Mouse (Mus musculus): ENCODE measurements around the gene Dnah2. TPM values are rescaled to one million over a fixed set of nuclear protein-coding genes. Genes with fewer than 3 reads are reported as not detected.

Gene Dnah2
- total and polyA plus RNA-seq, 3 experiments: under 0.01 to 0.03 TPM; not detected in 1

DNA sequence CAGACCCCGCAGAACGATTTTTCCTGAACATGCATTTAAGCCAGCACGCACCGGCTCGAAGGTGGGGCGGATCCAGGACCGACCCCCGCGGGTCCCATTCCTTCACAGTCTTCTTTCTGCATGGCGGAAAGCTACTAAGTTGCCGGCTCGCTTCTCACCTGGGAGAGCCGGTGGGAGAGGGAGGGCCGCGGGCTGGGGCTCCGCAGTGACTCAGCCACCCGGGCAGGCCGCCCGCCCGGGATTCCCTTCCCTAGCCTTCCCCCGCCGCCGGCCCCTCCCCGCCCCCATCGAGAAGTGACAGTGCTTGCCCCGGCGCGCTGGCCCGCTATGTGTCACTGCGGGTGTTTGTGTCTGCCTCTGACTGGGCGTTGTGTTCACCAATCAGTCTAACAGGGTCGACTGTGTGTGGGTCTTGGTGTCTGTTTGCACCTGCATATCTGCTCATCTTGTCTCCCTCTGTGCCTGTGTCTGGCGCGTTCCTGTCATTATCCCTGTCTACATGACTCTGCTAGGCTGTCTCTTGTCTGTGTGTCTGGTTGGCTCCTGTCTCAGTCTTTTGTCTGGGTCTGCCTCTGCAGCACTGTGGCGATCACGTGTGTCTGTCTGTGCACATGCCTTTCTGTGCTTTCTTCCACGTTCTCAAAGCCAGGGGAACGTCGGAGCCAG, 137.2 kb downstream of the Dnah2 start:
- no peak; the same call in 1 of the 2 replicates for TF ChIP-seq ZMIZ1 (IDR thresholded peaks at IDR 0.05; ENCODE audit: low read depth, low read length)
- TF ChIP-seq IRF4 (IDR thresholded peaks at IDR 0.05; ENCODE audit: low read depth, low read length): peak; percentile 37; the same call in 1 of the 2 replicates
- no peak for TF ChIP-seq HCFC1 (IDR thresholded peaks at IDR 0.05; ENCODE audit: low read depth, low read length)
- TF ChIP-seq EP300 (IDR thresholded peaks at IDR 0.05; ENCODE audit: low read length): no peak
- peak; percentile 45 for TF ChIP-seq USF1 (IDR thresholded peaks at IDR 0.05; ENCODE audit: low read depth, low read length)
- no peak for TF ChIP-seq JUN (IDR thresholded peaks at IDR 0.05; ENCODE audit: insufficient read depth, low read depth, low read length)
- no peak for TF ChIP-seq GABPA (IDR thresholded peaks at IDR 0.05; ENCODE audit: insufficient replicate concordance, low read depth, low read length)
- TF ChIP-seq SIN3A (IDR thresholded peaks at IDR 0.05; ENCODE audit: low read length): peak; percentile 72; the same call in 1 of the 2 replicates
- TF ChIP-seq TBP (conservative IDR thresholded peaks at IDR 0.05; ENCODE audit: low read depth, low read length): no peak
- no peak for TF ChIP-seq MAZ (IDR thresholded peaks at IDR 0.05; ENCODE audit: low read depth, low read length)
- TF ChIP-seq KAT2A (IDR thresholded peaks at IDR 0.05; ENCODE audit: insufficient replicate concordance, low read length): 0 out of 2 replicates have a peak, but pooled peaks have one; percentile 20
- no peak for TF ChIP-seq E2F4 (IDR thresholded peaks at IDR 0.05; ENCODE audit: insufficient replicate concordance, low read depth, low read length)
- no peak for TF ChIP-seq PAX5 (IDR thresholded peaks at IDR 0.05; ENCODE audit: low read length)
- no peak for TF ChIP-seq POLR2AphosphoS2 (IDR thresholded peaks at IDR 0.05; ENCODE audit: low read depth, low read length)
- peak; percentile 78 for TF ChIP-seq CHD2 (IDR thresholded peaks at IDR 0.05; ENCODE audit: low read length)
- 0 out of 2 replicates have a peak, but pooled peaks have one; percentile 39 for TF ChIP-seq MYC (IDR thresholded peaks at IDR 0.05; ENCODE audit: low read depth, low read length)
- TF ChIP-seq ZKSCAN1 (IDR thresholded peaks at IDR 0.05; ENCODE audit: borderline replicate concordance, low read depth, low read length): no peak
- TF ChIP-seq MAFK (IDR thresholded peaks at IDR 0.05; ENCODE audit: insufficient replicate concordance, low read length): no peak
- no peak; the same call in 1 of the 2 replicates for TF ChIP-seq RAD21 (IDR thresholded peaks at IDR 0.05; ENCODE audit: low read depth, low read length)
- no peak; the same call in 1 of the 2 replicates for TF ChIP-seq NELFE (IDR thresholded peaks at IDR 0.05; ENCODE audit: low read depth, low read length)
- peak; percentile 78; the same call in 1 of the 2 replicates for TF ChIP-seq RCOR1 (conservative IDR thresholded peaks at IDR 0.05; ENCODE audit: low read depth, low read length)
- peak in 1 of 2 experiments; percentile 2; a peak in 1 of 4 replicates for TF ChIP-seq CTCF (conservative IDR thresholded peaks at IDR 0.05 in 1 of 2, IDR thresholded peaks at IDR 0.05 in 1 of 2; ENCODE audit: low read depth in 2 of 2, low read length in 2 of 2)
- no peak for TF ChIP-seq JUND (conservative IDR thresholded peaks at IDR 0.05; ENCODE audit: low read depth, low read length)
- peak; percentile 23; the same call in 1 of the 2 replicates for TF ChIP-seq TCF12 (IDR thresholded peaks at IDR 0.05; ENCODE audit: low read depth, low read length)
- peak; percentile 93 for TF ChIP-seq BHLHE40 (IDR thresholded peaks at IDR 0.05; ENCODE audit: low read depth, low read length)
- peak; percentile 84 for TF ChIP-seq ETS1 (conservative IDR thresholded peaks at IDR 0.05; ENCODE audit: low read depth, low read length)
- no peak for TF ChIP-seq UBTF (IDR thresholded peaks at IDR 0.05; ENCODE audit: low read depth, low read length)
- peak; percentile 35 for TF ChIP-seq USF2 (conservative IDR thresholded peaks at IDR 0.05; ENCODE audit: low read depth, low read length)
- no peak; the same call in 1 of the 2 replicates for TF ChIP-seq ELF1 (IDR thresholded peaks at IDR 0.05; ENCODE audit: low read depth, low read length)
- TF ChIP-seq ZNF384 (IDR thresholded peaks at IDR 0.05; ENCODE audit: low read depth, low read length): no peak
- peak; percentile 35; the same call in 1 of the 2 replicates for TF ChIP-seq MXI1 (IDR thresholded peaks at IDR 0.05; ENCODE audit: low read depth, low read length)
- peak; percentile 79 for TF ChIP-seq MAX (IDR thresholded peaks at IDR 0.05; ENCODE audit: low read length)
- TF ChIP-seq POLR2A (IDR thresholded peaks at IDR 0.05; ENCODE audit: low read depth, low read length): no peak; the same call in 1 of the 2 replicates
- TF ChIP-seq MEF2A (IDR thresholded peaks at IDR 0.05; ENCODE audit: borderline replicate concordance, low read depth, low read length): no peak
- TF ChIP-seq NRF1 (IDR thresholded peaks at IDR 0.05; ENCODE audit: low read depth, low read length): peak; percentile 40; the same call in 1 of the 2 replicates
- no peak for TF ChIP-seq SMC3 (IDR thresholded peaks at IDR 0.05; ENCODE audit: low read depth, low read length)
- no peak for TF ChIP-seq CHD1 (IDR thresholded peaks at IDR 0.05; ENCODE audit: low read depth, low read length)
- TF ChIP-seq ZC3H11A (IDR thresholded peaks at IDR 0.05; ENCODE audit: low read depth, low read length): no peak
- Histone ChIP-seq H3K79me2 (replicated peaks; ENCODE audit: control insufficient read depth, extremely low read depth, insufficient read depth, poor library complexity, severe bottlenecking) (peaks cover 7% of the 10 kb centered on the region; the same call in 1 of the 2 replicates), H3K9me3 (replicated peaks; ENCODE audit: low read length) (no peaks in the 10 kb centered on the region), H3K27ac (ENCODE audit: insufficient read depth, low read depth) (peak overlapping the region; percentile 96), H3K4me2 (ENCODE audit: insufficient read depth, low read depth, poor library complexity, severe bottlenecking) (peak overlapping the region; percentile 80), H3K36me3 (replicated peaks in 1 of 2; ENCODE audit: control insufficient read depth in 1 of 2, insufficient read depth in 1 of 2, low read length in 1 of 2) (peaks cover 8 to 14% of the 10 kb centered on the region in 2 experiments), H3K27me3 (replicated peaks) (peaks cover 7% of the 10 kb centered on the region), H3K4me1 (ENCODE audit: control insufficient read depth in 1 of 2, insufficient read depth in 2 of 2) (peaks cover 35 to 59% of the 10 kb centered on the region in 2 experiments), H3K4me3 (replicated peaks in 1 of 3; ENCODE audit: low read depth in 2 of 3, low read length in 2 of 3, poor library complexity in 1 of 3) (peak overlapping the region; percentile 60 to 73 (median 67)), H3K9ac (ENCODE audit: insufficient read depth, low read depth) (peak overlapping the region; percentile 90)
- dilution Hi-C loops (cut with MboI; ENCODE audit: extremely low pct_ligation_motif_present, extremely low pct_unique_long_range_greater_than_20kb, low sequenced_read_pairs): no loop called here
- peak; percentile 80 for DNase-seq (ENCODE audit: extremely low read depth)
- in situ Hi-C loops (cut with MboI; ENCODE audit: low pct_ligation_motif_present, low pct_unique_long_range_greater_than_20kb, low sequenced_read_pairs): no loop called here
